Mouse (Mus musculus): ENCODE results near the gene Elmo1. TPM values are rescaled to one million over a fixed set of nuclear protein-coding genes. Genes with fewer than 3 reads are reported as not detected.

Gene Elmo1
- total and polyA plus RNA-seq, 2 experiments: 1.2 to 6.7 TPM

- Histone ChIP-seq H3K36me3 (ENCODE audit: control insufficient read depth, insufficient read depth, low read length) (no peaks in the 10 kb centered on the region), H3K4me1 (ENCODE audit: control insufficient read depth, insufficient read depth, low read length) (no peaks in the 10 kb centered on the region), H3K4me3 (ENCODE audit: insufficient read depth, low read depth, low read length) (no peak overlapping the region), H3K79me2 (ENCODE audit: control insufficient read depth, insufficient read depth, low read length) (no peaks in the 10 kb centered on the region), H3K9ac (ENCODE audit: low read depth, low read length) (no peak overlapping the region), H3K27me3 (ENCODE audit: control insufficient read depth, insufficient read depth, low read length) (no peaks in the 10 kb centered on the region), H3K27ac (replicated peaks; ENCODE audit: insufficient read depth, low read depth, low read length) (no peak overlapping the region)
- no peak for TF ChIP-seq POLR2A (IDR thresholded peaks at IDR 0.05; ENCODE audit: extremely low read depth, insufficient read depth, low read length)
- TF ChIP-seq CTCF (IDR thresholded peaks at IDR 0.05; ENCODE audit: low read depth, low read length): no peak
- DNase-seq (ENCODE audit: extremely low read depth, low read depth, low spot score): no peak
Measured at GRCm38 (mm10) chr13:20464161-20464560, 373.8 kb downstream of the Elmo1 start.

GRCm38 (mm10) chr13:20467381-20467780 lies 377.0 kb downstream of the Elmo1 start:
- Histone ChIP-seq H3K36me3 (ENCODE audit: control insufficient read depth, insufficient read depth, low read length) (no peaks in the 10 kb centered on the region), H3K4me1 (ENCODE audit: control insufficient read depth, insufficient read depth, low read length) (no peaks in the 10 kb centered on the region), H3K9ac (ENCODE audit: low read depth, low read length) (no peak overlapping the region), H3K4me3 (ENCODE audit: insufficient read depth, low read depth, low read length) (no peak overlapping the region), H3K79me2 (ENCODE audit: control insufficient read depth, insufficient read depth, low read length) (no peaks in the 10 kb centered on the region), H3K27me3 (ENCODE audit: control insufficient read depth, insufficient read depth, low read length) (no peaks in the 10 kb centered on the region), H3K27ac (replicated peaks; ENCODE audit: insufficient read depth, low read depth, low read length) (no peak overlapping the region)
- TF ChIP-seq POLR2A (IDR thresholded peaks at IDR 0.05; ENCODE audit: extremely low read depth, insufficient read depth, low read length): no peak
- no peak for TF ChIP-seq CTCF (IDR thresholded peaks at IDR 0.05; ENCODE audit: low read depth, low read length)
- DNase-seq (ENCODE audit: extremely low read depth, low read depth, low spot score): no peak
- 100% methylated on average over 1 of the region's 1 CpGs for WGBS

- no peak overlapping the region for H3K9ac ChIP-seq (ENCODE audit: low read depth, low read length)
- no peak overlapping the region for H3K4me3 ChIP-seq (ENCODE audit: insufficient read depth, low read depth, low read length)
- no peak overlapping the region for H3K27ac ChIP-seq (replicated peaks; ENCODE audit: insufficient read depth, low read depth, low read length)
- 16% methylated on average over 6 of the region's 6 CpGs for WGBS
- H3K79me2 ChIP-seq (ENCODE audit: control insufficient read depth, insufficient read depth, low read length): no peaks in the 10 kb centered on the region
- peak; percentile 6 for DNase-seq (ENCODE audit: extremely low read depth, low read depth, low spot score)
- no peaks in the 10 kb centered on the region for H3K27me3 ChIP-seq (ENCODE audit: control insufficient read depth, insufficient read depth, low read length)
- TF ChIP-seq CTCF (IDR thresholded peaks at IDR 0.05; ENCODE audit: low read depth, low read length) (peak; percentile 87), POLR2A (IDR thresholded peaks at IDR 0.05; ENCODE audit: extremely low read depth, insufficient read depth, low read length) (no peak)
- H3K4me1 ChIP-seq (ENCODE audit: control insufficient read depth, insufficient read depth, low read length): no peaks in the 10 kb centered on the region
- no peaks in the 10 kb centered on the region for H3K36me3 ChIP-seq (ENCODE audit: control insufficient read depth, insufficient read depth, low read length)
Measured at GRCm38 (mm10) chr13:20471732-20472131, 381.3 kb downstream of the Elmo1 start.

GRCm38 (mm10) chr13:20472301-20472831 lies 382.0 kb downstream of the Elmo1 start:
- no peak for DNase-seq (ENCODE audit: extremely low read depth, low read depth, low spot score)
- TF ChIP-seq CTCF (IDR thresholded peaks at IDR 0.05; ENCODE audit: low read depth, low read length) (no peak), POLR2A (IDR thresholded peaks at IDR 0.05; ENCODE audit: extremely low read depth, insufficient read depth, low read length) (no peak)
- WGBS: 76% methylated on average over 10 of the region's 10 CpGs
- Histone ChIP-seq H3K4me1 (ENCODE audit: control insufficient read depth, insufficient read depth, low read length) (no peaks in the 10 kb centered on the region), H3K9ac (ENCODE audit: low read depth, low read length) (no peak overlapping the region), H3K27me3 (ENCODE audit: control insufficient read depth, insufficient read depth, low read length) (no peaks in the 10 kb centered on the region), H3K4me3 (ENCODE audit: insufficient read depth, low read depth, low read length) (no peak overlapping the region), H3K36me3 (ENCODE audit: control insufficient read depth, insufficient read depth, low read length) (no peaks in the 10 kb centered on the region), H3K79me2 (ENCODE audit: control insufficient read depth, insufficient read depth, low read length) (no peaks in the 10 kb centered on the region), H3K27ac (replicated peaks; ENCODE audit: insufficient read depth, low read depth, low read length) (no peak overlapping the region)

GRCm38 (mm10) chr13:20472891-20473539 lies 382.6 kb downstream of the Elmo1 start:
- H3K27me3 ChIP-seq (ENCODE audit: control insufficient read depth, insufficient read depth, low read length): no peaks in the 10 kb centered on the region
- no peak overlapping the region for H3K4me3 ChIP-seq (ENCODE audit: insufficient read depth, low read depth, low read length)
- no peak overlapping the region for H3K27ac ChIP-seq (replicated peaks; ENCODE audit: insufficient read depth, low read depth, low read length)
- no peaks in the 10 kb centered on the region for H3K36me3 ChIP-seq (ENCODE audit: control insufficient read depth, insufficient read depth, low read length)
- no peaks in the 10 kb centered on the region for H3K79me2 ChIP-seq (ENCODE audit: control insufficient read depth, insufficient read depth, low read length)
- WGBS: 87% methylated on average over 15 of the region's 15 CpGs
- no peaks in the 10 kb centered on the region for H3K4me1 ChIP-seq (ENCODE audit: control insufficient read depth, insufficient read depth, low read length)
- H3K9ac ChIP-seq (ENCODE audit: low read depth, low read length): no peak overlapping the region
- DNase-seq (ENCODE audit: extremely low read depth, low read depth, low spot score): no peak
- TF ChIP-seq POLR2A (IDR thresholded peaks at IDR 0.05; ENCODE audit: extremely low read depth, insufficient read depth, low read length) (no peak), CTCF (IDR thresholded peaks at IDR 0.05; ENCODE audit: low read depth, low read length) (no peak)

DNA sequence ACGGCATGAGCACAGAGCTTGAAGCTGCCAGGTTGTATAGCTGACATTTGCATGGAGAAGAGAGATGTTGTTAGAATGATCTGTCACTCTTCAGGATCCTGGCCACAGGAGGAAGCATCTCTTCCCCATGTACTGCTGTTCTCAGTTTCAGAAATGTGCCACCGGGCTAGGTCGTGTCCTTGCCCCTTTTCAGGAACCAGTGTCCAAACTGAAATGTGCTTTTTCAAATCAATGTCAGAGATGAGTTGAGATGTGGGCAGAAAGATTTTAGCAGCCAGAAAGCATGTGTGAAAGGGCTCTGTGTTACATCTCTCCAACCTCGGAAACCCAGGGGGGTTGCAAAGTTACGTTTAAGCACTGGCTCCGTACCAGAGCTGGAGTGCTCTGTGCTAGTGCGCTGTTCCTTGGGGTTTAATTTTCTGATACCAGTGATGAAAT lies 383.3 kb downstream of the Elmo1 start:
- H3K27ac ChIP-seq (replicated peaks; ENCODE audit: insufficient read depth, low read depth, low read length): no peak overlapping the region
- H3K4me3 ChIP-seq (ENCODE audit: insufficient read depth, low read depth, low read length): no peak overlapping the region
- no peaks in the 10 kb centered on the region for H3K27me3 ChIP-seq (ENCODE audit: control insufficient read depth, insufficient read depth, low read length)
- no peaks in the 10 kb centered on the region for H3K79me2 ChIP-seq (ENCODE audit: control insufficient read depth, insufficient read depth, low read length)
- 86% methylated on average over 7 of the region's 7 CpGs for WGBS
- no peaks in the 10 kb centered on the region for H3K4me1 ChIP-seq (ENCODE audit: control insufficient read depth, insufficient read depth, low read length)
- TF ChIP-seq POLR2A (IDR thresholded peaks at IDR 0.05; ENCODE audit: extremely low read depth, insufficient read depth, low read length): no peak
- no peak for TF ChIP-seq CTCF (IDR thresholded peaks at IDR 0.05; ENCODE audit: low read depth, low read length)
- no peak for DNase-seq (ENCODE audit: extremely low read depth, low read depth, low spot score)
- no peak overlapping the region for H3K9ac ChIP-seq (ENCODE audit: low read depth, low read length)
- H3K36me3 ChIP-seq (ENCODE audit: control insufficient read depth, insufficient read depth, low read length): no peaks in the 10 kb centered on the region

Measured in liver, adult 2 months (tissue).